Mouse (Mus musculus) erythroblast, embryonic 14.5 days (primary cell): ENCODE results near the gene Ooep.
"Not testable (repeated sequence)": the region's sequence is repeated elsewhere in the genome, so short reads cannot be mapped to it uniquely, and the experiment has no call there.

Experiments
- GATA1 ChIP-seq: IDR thresholded peaks from 2 replicates; pipeline ENCODE4 v1.6.1; 2012; ENCODE audit warnings: low read length, inconsistent platforms, mixed read lengths
- TAL1 ChIP-seq: IDR thresholded peaks from 3 replicates; pipeline ENCODE4 v1.6.1; 2012; ENCODE audit warnings: low read length, inconsistent platforms, mixed read lengths

- TF ChIP-seq GATA1, TAL1: not testable (repeated sequence)
Measured at GRCm38 (mm10) chr9:78350007-78350406, 28.5 kb downstream of the Ooep start.
